ENCODE assay signal across 8 mouse cellular contexts in genomic region chr4:11899979-11900624, GRCm38 (mm10).
DNase-seq lines count a peak whose midpoint lies in the region; ATAC-seq and TF ChIP-seq lines count a peak whose summit lies in the region.

No protein-coding gene starts in this region.

- H3K4me1 ChIP-seq in kidney, embryonic 15.5 days: 0 out of 2 replicates have a peak, but pooled peaks cover 3% of the 10 kb centered on the region
- H3K4me1 ChIP-seq in heart, embryonic 13.5 days: peaks cover 17% of the 10 kb centered on the region
- H3K4me1 ChIP-seq in liver, embryonic 14.5 days (replicated peaks; ENCODE audit: control insufficient read depth in 2 of 2, insufficient read depth in 2 of 2, low read length in 1 of 2): peaks cover 14 to 17% of the 10 kb centered on the region in 2 experiments
- H3K4me1 ChIP-seq in stomach, embryonic 16.5 days (ENCODE audit: control insufficient read depth, insufficient read depth, low read length): no peaks in the 10 kb centered on the region

- no peaks in the 10 kb centered on the region for H3K9me3 ChIP-seq in kidney, embryonic 15.5 days (replicated peaks)
- no peaks in the 10 kb centered on the region for H3K9me3 ChIP-seq in heart, embryonic 13.5 days
- H3K9me3 ChIP-seq in liver, embryonic 14.5 days (ENCODE audit: control insufficient read depth, low read length): no peaks in the 10 kb centered on the region
- no peaks in the 10 kb centered on the region for H3K9me3 ChIP-seq in stomach, embryonic 16.5 days (replicated peaks; ENCODE audit: control insufficient read depth, low read length)

- 9% methylated on average over 10 of the region's 10 CpGs for WGBS in kidney, embryonic 15.5 days
- WGBS in heart, embryonic 13.5 days: 6% methylated on average over 10 of the region's 10 CpGs
- 5% methylated on average over 10 of the region's 10 CpGs for WGBS in liver, embryonic 14.5 days (ENCODE audit: insufficient replicate concordance)
- 10% methylated on average over 10 of the region's 10 CpGs for WGBS in stomach, embryonic 16.5 days

- H3K4me2 ChIP-seq in kidney, embryonic 15.5 days: peak overlapping the region; percentile 14
- H3K4me2 ChIP-seq in heart, embryonic 13.5 days: peak overlapping the region; percentile 53
- peak overlapping the region; percentile 56 for H3K4me2 ChIP-seq in liver, embryonic 14.5 days (ENCODE audit: low read depth)
- no peak overlapping the region for H3K4me2 ChIP-seq in stomach, embryonic 16.5 days (ENCODE audit: low read depth, low read length)

- no peak overlapping the region for H3K27ac ChIP-seq in kidney, embryonic 15.5 days
- H3K27ac ChIP-seq in heart, embryonic 13.5 days (replicated peaks): peak overlapping the region; percentile 10; the same call in 1 of the 2 replicates
- H3K27ac ChIP-seq in liver, embryonic 14.5 days: peak overlapping the region; percentile 18; the same call in 1 of the 2 replicates
- no peak overlapping the region for H3K27ac ChIP-seq in stomach, embryonic 16.5 days (ENCODE audit: low read length)

- H3K9ac ChIP-seq in kidney, embryonic 15.5 days: no peak overlapping the region
- 0 out of 2 replicates have a peak overlapping the region, but pooled peaks have one; percentile 12 for H3K9ac ChIP-seq in heart, embryonic 13.5 days
- H3K9ac ChIP-seq in liver, embryonic 14.5 days (replicated peaks): no peak overlapping the region
- peak overlapping the region; percentile 31; the same call in 1 of the 2 replicates for H3K9ac ChIP-seq in stomach, embryonic 16.5 days (ENCODE audit: low read length)

- ATAC-seq in kidney, embryonic 15.5 days (replicated peaks; ENCODE audit: low FRiP score): peak; percentile 85
- no peak; the same call in 1 of the 2 replicates for ATAC-seq in heart, embryonic 13.5 days (ENCODE audit: extremely low read depth, insufficient number of reproducible peaks, low FRiP score, low TSS enrichment)
- peak; percentile 91 for ATAC-seq in liver, embryonic 14.5 days (ENCODE audit: insufficient read depth)
- ATAC-seq in stomach, embryonic 16.5 days (ENCODE audit: insufficient read depth, low FRiP score): peak; percentile 79; the same call in 1 of the 2 replicates

- H3K27me3 ChIP-seq in kidney, embryonic 15.5 days: no peaks in the 10 kb centered on the region
- no peaks in the 10 kb centered on the region for H3K27me3 ChIP-seq in heart, embryonic 13.5 days (replicated peaks)
- no peaks in the 10 kb centered on the region for H3K27me3 ChIP-seq in liver, embryonic 14.5 days (ENCODE audit: control insufficient read depth, insufficient read depth, low read length)
- no peaks in the 10 kb centered on the region for H3K27me3 ChIP-seq in stomach, embryonic 16.5 days (ENCODE audit: control insufficient read depth, insufficient read depth, low read length)

- no peak overlapping the region for H3K4me3 ChIP-seq in kidney, embryonic 15.5 days (replicated peaks)
- H3K4me3 ChIP-seq in heart, embryonic 13.5 days: 0 out of 2 replicates have a peak overlapping the region, but pooled peaks have one; percentile 8
- peak overlapping the region; percentile 17 to 18; a peak in 2 of 4 replicates for H3K4me3 ChIP-seq in liver, embryonic 14.5 days (ENCODE audit: insufficient read depth in 1 of 2, low read depth in 2 of 2, low read length in 2 of 2)
- H3K4me3 ChIP-seq in stomach, embryonic 16.5 days (replicated peaks; ENCODE audit: low read length): no peak overlapping the region

- peak; percentile 76 for TF ChIP-seq EP300 in liver, embryonic 14.5 days (IDR thresholded peaks at IDR 0.05; ENCODE audit: low read depth)

- TF ChIP-seq CTCF in liver, embryonic 14.5 days (IDR thresholded peaks at IDR 0.05; ENCODE audit: low read depth): peak; percentile 30; the same call in 1 of the 2 replicates

- DNase-seq in kidney, adult 11 months: no peak
- DNase-seq in NIH3T3 (ENCODE audit: low read depth): peak; percentile 38
- DNase-seq in liver, embryonic 14.5 days (ENCODE audit: low read depth in 3 of 3, low spot score in 3 of 3): peak; percentile 51 to 59 (median 54)
- no peak for DNase-seq in urinary bladder, postnatal 10 days (ENCODE audit: low spot score)
- no peak for DNase-seq in layer of hippocampus, adult 9-10 months (ENCODE audit: low spot score)

- H3K36me3 ChIP-seq in kidney, embryonic 15.5 days: no peaks in the 10 kb centered on the region
- H3K36me3 ChIP-seq in heart, embryonic 13.5 days: no peaks in the 10 kb centered on the region
- no peaks in the 10 kb centered on the region for H3K36me3 ChIP-seq in liver, embryonic 14.5 days (replicated peaks; ENCODE audit: control insufficient read depth, insufficient read depth, low read depth)
- no peaks in the 10 kb centered on the region for H3K36me3 ChIP-seq in stomach, embryonic 16.5 days (ENCODE audit: control insufficient read depth, insufficient read depth, low read length)

Comparison
In these comparisons a context has a peak if more than half of its experiments do, and no peak if none do; other contexts are left out.
1. H3K27ac ChIP-seq: peak in heart, embryonic 13.5 days (single experiment) and liver, embryonic 14.5 days (single experiment); none in kidney, embryonic 15.5 days (single experiment) and stomach, embryonic 16.5 days (single experiment).
2. H3K4me3 ChIP-seq: peak in heart, embryonic 13.5 days (single experiment) and liver, embryonic 14.5 days (2 of 2); none in kidney, embryonic 15.5 days (single experiment) and stomach, embryonic 16.5 days (single experiment).
3. H3K9ac ChIP-seq: peak in heart, embryonic 13.5 days (single experiment) and stomach, embryonic 16.5 days (single experiment); none in kidney, embryonic 15.5 days (single experiment) and liver, embryonic 14.5 days (single experiment).
4. DNase-seq: peak in NIH3T3 (single experiment) and liver, embryonic 14.5 days (3 of 3); none in kidney, adult 11 months (single experiment), urinary bladder, postnatal 10 days (single experiment) and layer of hippocampus, adult 9-10 months (single experiment).